Mouse (Mus musculus) liver, adult 2 months (tissue): Measurements from ENCODE around the gene Psma1. TPM values are rescaled to one million over a fixed set of nuclear protein-coding genes. Genes with fewer than 3 reads are reported as not detected.

Experiments
- DNase-seq: peaks from one replicate; pipeline ENCODE4 v3.0.0-alpha.2; 2011; ENCODE audit warnings: low read depth, low spot score; ENCODE audit errors: extremely low read depth
- H3K27ac ChIP-seq: fragments of 200-500 bp; replicated peaks from 2 replicates; pipeline ENCODE4 v1.5.1; 2012; ENCODE audit warnings: low read depth, mild to moderate bottlenecking, control low read depth, inconsistent platforms, low read length; ENCODE audit not compliant: insufficient read depth
- H3K27me3 ChIP-seq: fragments of 200-500 bp; 2 replicates; pipeline ENCODE4 v1.6.1; 2012; ENCODE audit warnings: mild to moderate bottlenecking, moderate library complexity, low read length, inconsistent platforms; ENCODE audit not compliant: control insufficient read depth, insufficient read depth
- H3K36me3 ChIP-seq: fragments of 200-500 bp; 2 replicates; pipeline ENCODE4 v1.6.1; 2012; ENCODE audit warnings: low read length, inconsistent platforms; ENCODE audit not compliant: control insufficient read depth, insufficient read depth
- H3K4me1 ChIP-seq: fragments of 200-500 bp; 2 replicates; pipeline ENCODE4 v1.6.1; 2011; ENCODE audit warnings: low read length; ENCODE audit not compliant: control insufficient read depth, insufficient read depth
- H3K4me3 ChIP-seq: fragments of 200-500 bp; 2 replicates; pipeline ENCODE4 v1.5.1; 2011; ENCODE audit warnings: low read depth, mild to moderate bottlenecking, control low read depth, low read length, moderate library complexity; ENCODE audit not compliant: insufficient read depth
- H3K79me2 ChIP-seq: fragments of 200-500 bp; 2 replicates; pipeline ENCODE4 v1.6.1; 2012; ENCODE audit warnings: inconsistent platforms, mild to moderate bottlenecking, low read length, moderate library complexity; ENCODE audit not compliant: control insufficient read depth, insufficient read depth
- H3K9ac ChIP-seq: fragments of 200-500 bp; 2 replicates; pipeline ENCODE4 v1.6.1; 2012; ENCODE audit warnings: low read depth, mild to moderate bottlenecking, control low read depth, inconsistent platforms, low read length
- CTCF ChIP-seq: fragments of 200-500 bp; IDR thresholded peaks from 2 replicates; pipeline ENCODE4 v1.5.1; 2011; ENCODE audit warnings: low read depth, low read length, control low read depth
- POLR2A ChIP-seq: fragments of 200-500 bp; IDR thresholded peaks from 2 replicates; pipeline ENCODE4 v1.6.1; 2011; ENCODE audit warnings: low read length, control low read depth; ENCODE audit not compliant: insufficient read depth; ENCODE audit errors: extremely low read depth
- WGBS: fragments of 180-500 bp; shearing (Covaris S2); methylation state at CpG from one replicate; pipeline ENCODE4 v1.1.7; 2018; 5-methylcytosine and 5-hydroxymethylcytosine counted together
- polyA plus RNA-seq: library from polyadenylated mRNA; depleted of rRNA; stranded (reverse); fragments of >200 nt; gene quantifications from 2 replicates; pipeline ENCODE4 v1.2.3, GENCODE M21; 2012; rRNA removed
- total RNA-seq: library from RNA; depleted of rRNA; stranded (reverse); fragments of >200 nt; gene quantifications from 2 replicates; pipeline ENCODE4 v1.2.3, GENCODE M21; 2014; rRNA removed

Psma1 gene
- total and polyA plus RNA-seq, 2 experiments, result 88.9 to 194 TPM

- H3K4me1 ChIP-seq, result peaks cover 6% of the 10 kb centered on the region; the same call in 1 of the 2 replicates
- no peak overlapping the region for H3K4me3 ChIP-seq
- TF ChIP-seq POLR2A, result no peak
- no peak for TF ChIP-seq CTCF
- DNase-seq, result no peak
- no peaks in the 10 kb centered on the region; the same call in 1 of the 2 replicates for H3K79me2 ChIP-seq
- WGBS, result 95% methylated on average over 1 of the region's 1 CpGs
- H3K9ac ChIP-seq, result no peak overlapping the region
- no peak overlapping the region for H3K27ac ChIP-seq
- no peaks in the 10 kb centered on the region for H3K27me3 ChIP-seq
- H3K36me3 ChIP-seq, result peaks cover 56% of the 10 kb centered on the region
Observed at GRCm38 (mm10) chr7:114226521-114226920, 49.4 kb downstream of the Psma1 start.

GRCm38 (mm10) chr7:114220433-114220832 is 55.5 kb downstream of the Psma1 start:
- Histone ChIP-seq H3K79me2 (no peaks in the 10 kb centered on the region), H3K4me1 (no peaks in the 10 kb centered on the region), H3K27ac (no peak overlapping the region), H3K4me3 (no peak overlapping the region), H3K9ac (no peak overlapping the region), H3K36me3 (peaks cover 45% of the 10 kb centered on the region), H3K27me3 (no peaks in the 10 kb centered on the region)
- no peak for DNase-seq
- TF ChIP-seq CTCF, result no peak
- no peak for TF ChIP-seq POLR2A
- 87% methylated on average over 4 of the region's 4 CpGs for WGBS

- TF ChIP-seq CTCF, result no peak
- TF ChIP-seq POLR2A, result no peak
- 83% methylated on average over 2 of the region's 2 CpGs for WGBS
- H3K79me2 ChIP-seq, result no peaks in the 10 kb centered on the region
- DNase-seq, result no peak
- H3K9ac ChIP-seq, result no peak overlapping the region
- H3K27me3 ChIP-seq, result no peaks in the 10 kb centered on the region
- no peaks in the 10 kb centered on the region for H3K4me1 ChIP-seq
- H3K4me3 ChIP-seq, result no peak overlapping the region
- no peak overlapping the region for H3K27ac ChIP-seq
- H3K36me3 ChIP-seq, result peaks cover 55% of the 10 kb centered on the region
Observed at GRCm38 (mm10) chr7:114216908-114217307, 59.0 kb downstream of the Psma1 start.

Other genes starting within 250 kb of the Psma1 start
- 18.3 and 18.9 TPM in 2 replicates for gene Rras2, start 158.3 kb downstream of the Psma1 start, total RNA-seq
- 6.0 TPM in 2 replicates for gene Rras2, start 158.3 kb downstream of the Psma1 start, polyA plus RNA-seq
- gene Copb1, start 21.4 kb downstream of the Psma1 start, total RNA-seq, result 79.1 and 82.7 TPM in 2 replicates
- gene Copb1, start 21.4 kb downstream of the Psma1 start, polyA plus RNA-seq, result 20.3 and 20.9 TPM in 2 replicates
- gene Pde3b, start 139.2 kb upstream of the Psma1 start, total RNA-seq, result 86.2 and 95.7 TPM in 2 replicates
- gene Pde3b, start 139.2 kb upstream of the Psma1 start, polyA plus RNA-seq, result 15.5 and 16.2 TPM in 2 replicates